Mouse (Mus musculus): ENCODE measurements around the gene Cnot6. TPM values are rescaled to one million over a fixed set of nuclear protein-coding genes. Genes with fewer than 3 reads are reported as not detected.

Gene Cnot6
- 39.3 and 42.8 TPM in 2 replicates for total RNA-seq (2023)

GRCm38 (mm10) chr11:49712555-49713335, at the start of gene Cnot6:
TSS of gene Cnot6 (minus strand) at chr11:49712723.

DNA sequence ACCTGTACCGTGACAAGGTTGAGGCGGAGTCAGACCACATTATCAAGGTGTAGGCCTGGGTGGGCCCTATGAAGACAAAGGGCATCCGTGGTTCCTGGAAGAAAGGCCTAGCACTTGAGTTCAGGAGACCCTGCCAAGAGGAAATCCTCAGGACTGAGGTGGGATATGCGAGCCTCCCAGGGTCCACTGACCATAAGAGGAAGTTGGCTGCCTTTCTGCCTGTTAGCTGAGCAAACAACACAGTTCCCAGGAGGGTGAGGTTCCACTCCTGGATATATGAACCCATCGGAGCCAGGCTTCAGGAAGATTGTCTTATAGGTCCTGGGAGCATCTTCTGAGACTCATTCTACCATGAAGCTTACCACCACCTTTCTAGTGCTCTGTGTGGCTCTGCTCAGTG, 49.2 kb downstream of the Cnot6 start, which contains the start of gene Scgb3a1:
Gene Scgb3a1 (plus strand): TSS at position 301 of the 400 bp plus-strand sequence.

Other genes with a start within 250 kb of the Cnot6 start
- gene Olfr1386, start 247.7 kb downstream of the Cnot6 start, total RNA-seq (2023), result not detected in 2 replicates
- not detected in 2 replicates for gene Olfr1385, start 223.7 kb downstream of the Cnot6 start, total RNA-seq (2023)
- gene Olfr1384, start 206.0 kb downstream of the Cnot6 start, total RNA-seq (2023), result not detected in 2 replicates
- not detected in 2 replicates for gene Olfr1383, start 193.1 kb downstream of the Cnot6 start, total RNA-seq (2023)
- gene Olfr1382, start 184.5 kb downstream of the Cnot6 start, total RNA-seq (2023), result not detected in 2 replicates
- gene Olfr1381, start 169.3 kb downstream of the Cnot6 start, total RNA-seq (2023), result not detected in 2 replicates
- not detected in 2 replicates for gene Olfr1380, start 155.8 kb downstream of the Cnot6 start, total RNA-seq (2023)
- gene Flt4, start 103.5 kb downstream of the Cnot6 start, total RNA-seq (2023), result 0.07 and 0.16 TPM in 2 replicates
- gene Scgb3a1, start 49.1 kb downstream of the Cnot6 start, total RNA-seq (2023), result not detected in 2 replicates
- gene Gfpt2, start 81.5 kb upstream of the Cnot6 start, total RNA-seq (2023), result not detected in 2 replicates
- gene Mapk9, start 134.0 kb upstream of the Cnot6 start, total RNA-seq (2023), result 22.5 and 24.7 TPM in 2 replicates
- gene Rasgef1c, start 189.1 kb upstream of the Cnot6 start, total RNA-seq (2023), result not detected in 2 replicates